Mouse (Mus musculus) brain, embryonic 14.5 days (tissue): ENCODE data around the gene Zfp869.

Experiments used
- CTCF ChIP-seq: fragments of 200-500 bp; IDR thresholded peaks from 2 replicates; pipeline ENCODE4 v1.5.1; 2012; ENCODE audit warnings: inconsistent platforms, mild to moderate bottlenecking, moderate library complexity, borderline replicate concordance; ENCODE audit not compliant: insufficient read depth, insufficient read length; ENCODE audit errors: extremely low read depth
- POLR2A ChIP-seq: fragments of 200-500 bp; IDR thresholded peaks from 2 replicates; pipeline ENCODE4 v1.6.1; 2012; ENCODE audit warnings: mild to moderate bottlenecking, inconsistent platforms, borderline replicate concordance; ENCODE audit not compliant: poor library complexity, insufficient read depth, insufficient read length, severe bottlenecking; ENCODE audit errors: extremely low read depth

- TF ChIP-seq POLR2A (no peak), CTCF (no peak)
Measured at GRCm38 (mm10) chr8:69758316-69758715, 47.8 kb upstream of the Zfp869 start.
